Mouse (Mus musculus) stomach, embryonic 16.5 days (tissue): ENCODE results near the gene Fem1a. TPM values are rescaled to one million over a fixed set of nuclear protein-coding genes. Genes with fewer than 3 reads are reported as not detected.
A peak's percentile ranks its signal among the peaks of the same experiment; 100 is the strongest.

Experiments
- ATAC-seq: fragments of 200-750 bp; cut with Nextera tagmentation; 2 replicates; pipeline ENCODE4 v1.8.0; 2017; ENCODE audit warnings: moderate number of reproducible peaks, moderate TSS enrichment; ENCODE audit not compliant: insufficient read depth, low FRiP score
- H3K27ac ChIP-seq: fragments of 300-500 bp; sonication (generic); 2 replicates; pipeline ENCODE4 v1.5.1; 2014; ENCODE audit warnings: low read length
- H3K27me3 ChIP-seq: fragments of 300-500 bp; sonication (generic); 2 replicates; pipeline ENCODE4 v1.6.1; 2014; ENCODE audit warnings: low read length, control low read depth, mixed read lengths; ENCODE audit not compliant: control insufficient read depth, insufficient read depth
- H3K36me3 ChIP-seq: fragments of 300-500 bp; sonication (generic); 2 replicates; pipeline ENCODE4 v1.6.1; 2014; ENCODE audit warnings: low read length; ENCODE audit not compliant: control insufficient read depth, insufficient read depth
- H3K4me1 ChIP-seq: fragments of 300-500 bp; sonication (generic); 2 replicates; pipeline ENCODE4 v1.6.1; 2014; ENCODE audit warnings: low read length, control low read depth, mixed read lengths; ENCODE audit not compliant: control insufficient read depth, insufficient read depth
- H3K4me2 ChIP-seq: fragments of 300-500 bp; sonication (generic); 2 replicates; pipeline ENCODE4 v1.6.1; 2014; ENCODE audit warnings: low read depth, low read length, mixed read lengths
- H3K4me3 ChIP-seq: fragments of 300-500 bp; sonication (generic); replicated peaks from 2 replicates; pipeline ENCODE4 v1.5.1; 2014; ENCODE audit warnings: mild to moderate bottlenecking, low read length
- H3K9ac ChIP-seq: fragments of 300-500 bp; sonication (generic); 2 replicates; pipeline ENCODE4 v1.6.1; 2014; ENCODE audit warnings: low read length
- H3K9me3 ChIP-seq: fragments of 300-500 bp; sonication (generic); replicated peaks from 2 replicates; pipeline ENCODE4 v1.6.1; 2016; ENCODE audit warnings: low read length, control low read depth; ENCODE audit not compliant: control insufficient read depth
- WGBS: fragments of 180-500 bp; shearing (Covaris S2); extraction: QIAGEN DNeasy Blood & Tissue Kit; methylation state at CpG from one replicate; pipeline ENCODE4 v1.1.7; 2014; 5-methylcytosine and 5-hydroxymethylcytosine counted together
- polyA plus RNA-seq: library from polyadenylated mRNA; unstranded; fragments of >200 nt; fragmentation: Nextera tagmentation; extraction: Ambion mirVana; gene quantifications from 2 replicates; pipeline ENCODE4 v1.2.1, GENCODE M21; 2015

Gene Fem1a
- polyA plus RNA-seq, 1 experiment from 2014 or later: 12.9 TPM

GRCm38 (mm10) chr17:56302363-56302996 is 45.9 kb downstream of the Fem1a start:
- whole genome bisulfite sequencing: 21% methylated on average over 13 of the region's 13 CpGs
- peak overlapping the region; percentile 56 for H3K9ac ChIP-seq

GRCm38 (mm10) chr17:56303160-56303846 is 46.7 kb downstream of the Fem1a start, which contains the start of gene Uhrf1:
Uhrf1 (plus strand) TSS chr17:56303321.
- H3K36me3 ChIP-seq: no peaks in the 10 kb centered on the region
- no peaks in the 10 kb centered on the region for H3K9me3 ChIP-seq
- no peaks in the 10 kb centered on the region for H3K27me3 ChIP-seq
- H3K4me3 ChIP-seq: peak within 1 kb of the TSS; percentile 66
- peaks cover 43% of the 10 kb centered on the region for H3K4me1 ChIP-seq
- WGBS: under 1% methylated on average over 43 of the region's 43 CpGs
- peak within 1 kb of the TSS; percentile 80 for H3K9ac ChIP-seq
- peak; percentile 81 for ATAC-seq
- H3K4me2 ChIP-seq: peak within 1 kb of the TSS; percentile 99
- H3K27ac ChIP-seq: peak within 1 kb of the TSS; percentile 93

More at GRCm38 (mm10) chr17:56302363-56302996, 45.9 kb downstream of the Fem1a start:
- Histone ChIP-seq H3K4me2 (peak overlapping the region; percentile 99), H3K36me3 (no peaks in the 10 kb centered on the region), H3K4me1 (peaks cover 36% of the 10 kb centered on the region), H3K27me3 (no peaks in the 10 kb centered on the region), H3K9me3 (no peaks in the 10 kb centered on the region), H3K27ac (peak overlapping the region; percentile 93), H3K4me3 (peak overlapping the region; percentile 66)
- peak; percentile 12; the same call in 1 of the 2 replicates for ATAC-seq

- no peaks in the 10 kb centered on the region for H3K9me3 ChIP-seq
- H3K4me1 ChIP-seq: peaks cover 49% of the 10 kb centered on the region
- WGBS: under 1% methylated on average over 68 of the region's 68 CpGs
- H3K27ac ChIP-seq: peak overlapping the region; percentile 93
- peak; percentile 94 for ATAC-seq
- H3K4me2 ChIP-seq: peak overlapping the region; percentile 99
- H3K9ac ChIP-seq: peak overlapping the region; percentile 80
- peak overlapping the region; percentile 66 for H3K4me3 ChIP-seq
- H3K36me3 ChIP-seq: 0 out of 2 replicates have a peak, but pooled peaks cover 3% of the 10 kb centered on the region
- H3K27me3 ChIP-seq: no peaks in the 10 kb centered on the region
These were observed 47.4 kb downstream of the Fem1a start for GRCm38 (mm10) chr17:56303847-56304586.

DNA sequence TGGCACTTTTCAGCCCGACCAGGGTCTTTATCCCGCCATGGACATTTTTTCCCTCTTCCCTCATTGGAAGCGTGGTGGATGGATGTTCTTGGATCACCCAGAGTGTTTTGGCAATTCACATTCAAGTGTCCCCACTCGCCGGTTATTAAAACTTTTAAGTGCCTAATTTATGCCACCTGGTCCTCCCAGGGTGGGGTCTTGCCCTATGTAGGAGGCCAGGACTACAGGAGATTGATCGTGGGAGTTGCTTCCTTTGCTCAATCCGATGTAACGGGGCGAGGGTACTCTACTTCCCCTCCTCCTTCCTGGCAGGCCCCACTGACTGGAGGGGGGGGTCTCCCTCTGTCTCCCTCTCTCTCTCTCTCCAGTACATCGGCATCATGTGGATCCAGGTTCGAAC is 48.1 kb downstream of the Fem1a start:
- 11% methylated on average over 11 of the region's 11 CpGs for WGBS
- H3K27me3 ChIP-seq: no peaks in the 10 kb centered on the region
- ATAC-seq: no peak
- H3K9me3 ChIP-seq: no peaks in the 10 kb centered on the region
- 0 out of 2 replicates have a peak, but pooled peaks cover 8% of the 10 kb centered on the region for H3K36me3 ChIP-seq
- no peak overlapping the region for H3K27ac ChIP-seq
- H3K4me1 ChIP-seq: peaks cover 49% of the 10 kb centered on the region
- H3K4me3 ChIP-seq: peak overlapping the region; percentile 66
- peak overlapping the region; percentile 71 for H3K4me2 ChIP-seq
- H3K9ac ChIP-seq: peak overlapping the region; percentile 72

DNA sequence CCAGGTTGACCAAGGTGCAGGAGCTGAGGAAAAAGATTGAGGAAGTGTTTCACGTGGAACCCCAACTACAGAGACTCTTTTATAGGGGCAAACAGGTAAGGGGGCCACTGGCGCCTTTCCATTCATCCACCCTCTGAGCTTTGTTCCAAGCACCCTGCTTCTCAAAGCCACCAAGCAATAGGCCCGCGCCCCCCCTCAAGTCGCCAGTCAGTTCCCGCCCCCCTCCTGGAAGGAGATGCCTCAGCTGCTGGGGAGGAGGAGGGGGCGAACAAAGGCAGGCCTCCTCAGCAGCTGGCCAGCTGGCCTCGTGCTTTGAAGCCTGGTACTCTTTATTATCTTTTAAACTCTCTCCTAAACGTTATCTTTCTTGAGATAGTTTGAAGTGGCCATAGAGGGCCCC is 48.5 kb downstream of the Fem1a start:
- H3K4me2 ChIP-seq: peak overlapping the region; percentile 71
- no peaks in the 10 kb centered on the region for H3K9me3 ChIP-seq
- 26% methylated on average over 9 of the region's 9 CpGs for WGBS
- 0 out of 2 replicates have a peak, but pooled peaks cover 11% of the 10 kb centered on the region for H3K36me3 ChIP-seq
- peak overlapping the region; percentile 72 for H3K9ac ChIP-seq
- no peak for ATAC-seq
- H3K4me1 ChIP-seq: peaks cover 49% of the 10 kb centered on the region
- H3K27me3 ChIP-seq: no peaks in the 10 kb centered on the region
- H3K4me3 ChIP-seq: peak overlapping the region; percentile 66
- no peak overlapping the region; the same call in 1 of the 2 replicates for H3K27ac ChIP-seq

DNA sequence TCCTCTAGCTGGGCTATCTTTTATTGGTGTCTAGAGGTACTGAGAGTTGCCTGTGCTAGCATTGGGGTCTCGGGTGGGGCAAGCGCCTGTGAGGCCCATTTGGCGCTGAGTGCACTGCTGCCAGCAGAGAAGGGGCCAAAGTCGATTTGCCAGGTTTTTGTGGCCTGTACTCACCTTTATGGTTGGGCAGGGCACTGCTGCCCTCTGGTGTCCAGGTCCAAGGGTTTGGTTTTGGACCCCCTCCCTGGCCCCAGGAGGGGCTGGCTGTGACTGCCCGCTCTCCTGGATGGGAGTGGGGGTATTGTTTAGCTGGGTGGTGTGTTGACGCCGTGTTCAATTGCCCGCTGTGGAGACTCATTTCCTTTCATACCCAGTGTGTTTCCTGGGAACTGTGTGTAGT is 49.2 kb downstream of the Fem1a start:
- H3K4me2 ChIP-seq: peak overlapping the region; percentile 71
- WGBS: 52% methylated on average over 8 of the region's 8 CpGs
- no peaks in the 10 kb centered on the region for H3K9me3 ChIP-seq
- peaks cover 49% of the 10 kb centered on the region for H3K4me1 ChIP-seq
- peak overlapping the region; percentile 72 for H3K9ac ChIP-seq
- peak overlapping the region; percentile 66 for H3K4me3 ChIP-seq
- H3K27ac ChIP-seq: peak overlapping the region; percentile 56; the same call in 1 of the 2 replicates
- no peak for ATAC-seq
- H3K27me3 ChIP-seq: no peaks in the 10 kb centered on the region
- H3K36me3 ChIP-seq: peaks cover 12% of the 10 kb centered on the region; the same call in 1 of the 2 replicates

GRCm38 (mm10) chr17:56308088-56308487 is 51.5 kb downstream of the Fem1a start:
- peaks cover 43% of the 10 kb centered on the region for H3K4me1 ChIP-seq
- no peak; the same call in 1 of the 2 replicates for ATAC-seq
- no peak overlapping the region for H3K4me3 ChIP-seq
- peak overlapping the region; percentile 39 for H3K9ac ChIP-seq
- peak overlapping the region; percentile 85 for H3K27ac ChIP-seq
- peaks cover 16% of the 10 kb centered on the region; the same call in 1 of the 2 replicates for H3K36me3 ChIP-seq
- peak overlapping the region; percentile 21 for H3K4me2 ChIP-seq
- H3K27me3 ChIP-seq: no peaks in the 10 kb centered on the region
- WGBS: 51% methylated on average over 6 of the region's 6 CpGs
- H3K9me3 ChIP-seq: no peaks in the 10 kb centered on the region

DNA sequence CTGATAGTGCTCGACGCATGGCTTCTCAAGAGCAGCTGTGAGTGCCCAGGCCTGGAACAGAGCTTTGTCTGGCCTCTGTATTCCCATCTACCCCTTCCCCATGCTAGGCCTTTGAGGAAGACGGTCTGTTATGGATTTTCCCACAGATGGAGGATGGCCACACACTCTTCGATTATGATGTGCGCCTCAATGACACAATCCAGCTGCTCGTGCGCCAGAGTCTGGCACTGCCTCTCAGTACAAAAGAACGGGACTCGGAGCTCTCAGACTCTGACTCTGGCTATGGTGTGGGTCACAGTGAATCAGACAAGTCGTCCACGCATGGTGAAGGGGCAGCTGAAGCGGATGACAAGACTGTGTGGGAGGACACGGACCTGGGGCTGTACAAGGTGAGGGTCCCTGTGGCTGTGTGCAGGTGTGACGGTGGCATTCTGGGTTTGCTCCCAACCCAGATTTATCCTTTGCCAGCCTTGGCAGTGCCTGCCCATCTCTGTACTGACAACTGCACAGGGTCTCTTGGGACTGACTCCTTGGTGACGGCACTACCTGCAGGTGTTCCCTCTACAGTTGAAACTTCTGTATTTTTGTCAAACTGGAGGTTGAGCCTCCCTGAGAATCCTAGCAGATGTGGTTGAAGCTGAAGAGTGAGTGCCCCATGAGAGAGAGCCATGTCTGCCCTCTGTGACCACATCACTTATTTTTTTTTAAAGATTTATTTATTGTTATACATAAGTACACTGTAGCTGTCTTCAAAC is 52.8 kb downstream of the Fem1a start:
- ATAC-seq: no peak
- Histone ChIP-seq H3K9me3 (no peaks in the 10 kb centered on the region), H3K4me2 (no peak overlapping the region), H3K9ac (0 out of 2 replicates have a peak overlapping the region, but pooled peaks have one; percentile 31), H3K27me3 (no peaks in the 10 kb centered on the region), H3K4me3 (no peak overlapping the region), H3K4me1 (peaks cover 43% of the 10 kb centered on the region), H3K27ac (no peak overlapping the region; the same call in 1 of the 2 replicates), H3K36me3 (peaks cover 18% of the 10 kb centered on the region)
- 79% methylated on average over 15 of the region's 15 CpGs for WGBS
